Mouse (Mus musculus) telencephalon, adult 2 months (tissue): ENCODE data around the gene Olfr1510.
"Not testable (repeated sequence)": the region's sequence is repeated elsewhere in the genome, so short reads cannot be mapped to it uniquely, and the experiment has no call there.

ENCODE experiments used
- DNase-seq: peaks from one replicate; pipeline ENCODE4 v3.0.0-alpha.2; 2011; ENCODE audit warnings: low read depth, low spot score

Olfr1510 gene

DNA sequence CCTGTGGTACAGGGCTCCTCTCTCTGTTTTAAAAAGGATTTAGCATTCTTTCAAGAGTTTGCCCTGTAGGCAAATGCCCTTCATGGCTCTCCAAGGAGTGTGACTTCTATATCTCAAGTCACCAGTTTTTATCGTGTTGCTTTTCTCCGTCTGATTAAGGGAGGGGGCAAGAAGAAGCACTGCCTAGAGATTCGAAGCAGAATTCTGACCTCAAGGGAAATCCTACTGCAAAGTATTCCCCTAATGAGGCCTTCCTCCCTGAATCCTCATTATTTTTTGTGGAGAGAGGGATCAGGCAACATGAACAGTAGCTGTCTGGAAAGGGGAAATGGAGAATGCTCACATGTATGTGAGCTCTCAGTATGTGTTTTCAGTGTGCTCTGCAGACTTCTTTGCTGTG is at the start of gene Olfr1510:
Olfr1510 (minus strand) TSS at position 101 of the 400 bp plus-strand sequence.
- no peak for DNase-seq

DNA sequence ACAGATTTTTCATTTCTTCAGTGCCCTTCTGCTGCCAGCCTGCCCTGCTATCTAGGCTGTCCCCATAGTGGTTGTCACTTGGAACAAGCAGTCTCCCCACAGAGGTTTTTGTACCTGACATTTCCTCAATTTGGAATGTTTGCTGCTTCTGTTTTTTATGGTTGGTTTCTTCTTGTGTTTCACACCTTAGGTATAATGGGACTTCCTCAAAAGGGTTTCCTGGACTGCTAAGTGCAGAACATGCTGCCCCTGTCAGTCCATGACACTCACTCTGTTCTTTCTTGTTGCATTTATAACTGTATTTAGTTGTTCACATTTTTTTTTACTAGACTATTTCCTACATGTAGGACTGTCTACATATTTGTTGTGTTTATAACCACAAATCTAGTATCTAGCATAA is 47.8 kb upstream of the Olfr1510 start:
- DNase-seq = no peak

DNA sequence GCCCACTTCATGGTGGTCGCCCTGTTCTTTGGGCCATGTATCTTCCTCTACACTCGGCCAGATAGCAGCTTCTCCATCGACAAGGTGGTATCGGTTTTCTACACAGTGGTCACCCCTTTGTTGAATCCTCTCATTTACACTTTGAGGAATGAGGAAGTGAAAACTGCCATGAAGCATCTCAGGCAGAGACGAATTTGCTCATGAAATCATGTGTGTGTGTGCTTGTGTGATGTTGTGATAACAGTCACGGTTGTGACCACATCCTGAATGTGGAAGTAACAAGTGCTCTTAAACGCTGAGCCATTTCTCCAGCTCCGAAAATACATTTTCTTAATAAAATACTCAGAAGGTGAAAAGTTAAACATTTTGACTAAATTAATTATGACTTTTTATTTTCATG is 37.0 kb upstream of the Olfr1510 start:
- no peak for DNase-seq

- DNase-seq = no peak
Observed at GRCm38 (mm10) chr14:52442690-52443089, 28.5 kb upstream of the Olfr1510 start, which contains the start of gene Olfr1509. Olfr1509 (plus strand) TSS chr14:52442990.

GRCm38 (mm10) chr14:52427686-52428085 is 13.5 kb upstream of the Olfr1510 start:
- DNase-seq = no peak

- DNase-seq = not testable (repeated sequence)
Observed at GRCm38 (mm10) chr14:52410142-52410919, 3.8 kb downstream of the Olfr1510 start.

DNA sequence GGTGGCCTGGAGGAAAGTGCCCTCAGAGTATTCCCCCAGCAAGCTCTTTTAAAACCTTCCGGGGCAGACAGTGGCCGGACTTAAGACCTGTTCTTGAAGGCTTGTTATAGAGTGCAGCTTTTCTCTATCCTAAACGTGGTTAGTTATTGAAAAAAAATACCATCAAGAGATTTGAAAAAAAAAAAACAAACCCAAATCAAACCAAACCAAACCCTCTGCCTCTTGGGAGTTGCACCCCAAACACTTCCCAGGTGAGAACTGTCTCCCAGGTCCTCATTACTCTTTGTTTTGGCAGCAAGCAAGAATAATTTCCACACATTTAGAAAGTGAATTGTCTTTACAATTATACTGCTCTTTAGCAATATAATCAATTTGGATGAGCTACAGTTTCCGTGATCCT is 16.9 kb downstream of the Olfr1510 start, which contains the start of gene Olfr1511:
Olfr1511 (minus strand) TSS at position 101 of the 400 bp plus-strand sequence.
- DNase-seq = no peak

GRCm38 (mm10) chr14:52390084-52390848 is 23.9 kb downstream of the Olfr1510 start:
- not testable (repeated sequence) for DNase-seq

DNA sequence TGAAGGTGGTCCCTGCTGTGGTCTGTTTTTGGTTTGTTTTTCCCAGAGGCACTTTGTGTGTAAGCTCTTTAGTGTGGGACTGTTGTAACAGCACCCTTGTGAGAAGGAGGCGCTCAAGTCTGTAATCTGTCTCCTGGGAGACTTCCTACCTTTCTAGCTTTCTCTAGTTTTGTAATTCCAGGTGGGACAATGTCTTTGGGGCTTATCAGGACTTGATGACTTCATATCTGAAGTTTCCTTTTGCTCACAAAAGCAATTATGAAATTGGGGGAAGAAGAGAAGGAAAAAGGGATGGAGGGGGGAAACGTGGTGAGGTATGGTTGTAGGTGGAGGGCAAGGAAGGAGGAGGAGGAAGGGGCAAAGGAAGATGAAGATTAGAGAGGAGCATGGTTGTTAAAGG is 35.1 kb downstream of the Olfr1510 start, which contains the start of gene Olfr1512:
Olfr1512 (minus strand) TSS at position 101 of the 400 bp plus-strand sequence.
- DNase-seq = no peak

GRCm38 (mm10) chr14:52368741-52369140 is 45.4 kb downstream of the Olfr1510 start:
- DNase-seq = peak; percentile 46
